Mouse (Mus musculus) thymus, postnatal 36 days (tissue): ENCODE measurements around the gene Olfr1443.
"Not testable (repeated sequence)": the region's sequence is repeated elsewhere in the genome, so short reads cannot be mapped to it uniquely, and the experiment has no call there.

Experiments used
- DNase-seq, 2 experiments: peaks; one replicate each; pipeline ENCODE4 v3.0.0; 2022; ENCODE audit warnings: mixed read lengths in 2 of 2

Gene Olfr1443

GRCm38 (mm10) chr19:12677812-12678211 lies at the start of gene Olfr1443:
Olfr1443 (plus strand) TSS chr19:12678112.
- no peak for DNase-seq

GRCm38 (mm10) chr19:12633176-12633575 lies 44.7 kb upstream of the Olfr1443 start, which contains the start of gene Glyat:
Glyat (plus strand) TSS chr19:12633308.
- no peak for DNase-seq

- DNase-seq, result no peak
These were observed 43.7 kb upstream of the Olfr1443 start for GRCm38 (mm10) chr19:12634259-12634658.

GRCm38 (mm10) chr19:12634963-12635362 lies 42.9 kb upstream of the Olfr1443 start:
- no peak for DNase-seq

- DNase-seq, result no peak
These were observed 41.0 kb upstream of the Olfr1443 start for GRCm38 (mm10) chr19:12636863-12637262.

GRCm38 (mm10) chr19:12638049-12638448 lies 39.9 kb upstream of the Olfr1443 start:
- DNase-seq, result no peak

GRCm38 (mm10) chr19:12649511-12649910 lies 28.4 kb upstream of the Olfr1443 start:
- no peak for DNase-seq

GRCm38 (mm10) chr19:12666156-12666555 lies 11.8 kb upstream of the Olfr1443 start:
- DNase-seq, result no peak

- DNase-seq, result not testable (repeated sequence)
These were observed 9.3 kb upstream of the Olfr1443 start for GRCm38 (mm10) chr19:12668601-12669000.

- DNase-seq, result no peak
These were observed 7.8 kb upstream of the Olfr1443 start, which contains the start of gene Olfr1442 for GRCm38 (mm10) chr19:12670139-12670538. Olfr1442 (plus strand) TSS chr19:12670439.

- no peak for DNase-seq
These were observed 6.9 kb upstream of the Olfr1443 start for GRCm38 (mm10) chr19:12671051-12671450.

- DNase-seq, result no peak
These were observed 6.7 kb downstream of the Olfr1443 start for GRCm38 (mm10) chr19:12684638-12685037.

- DNase-seq, result no peak
These were observed 7.3 kb downstream of the Olfr1443 start for GRCm38 (mm10) chr19:12685231-12685630.

- DNase-seq, result no peak
These were observed 17.7 kb downstream of the Olfr1443 start, which contains the start of gene Keg1 for GRCm38 (mm10) chr19:12695590-12695989. Keg1 (plus strand) TSS chr19:12695786.

- DNase-seq, result no peak
These were observed 18.3 kb downstream of the Olfr1443 start for GRCm38 (mm10) chr19:12696221-12696620.

- DNase-seq, result no peak
These were observed 30.5 kb downstream of the Olfr1443 start for GRCm38 (mm10) chr19:12708458-12708857.

GRCm38 (mm10) chr19:12708986-12709385 lies 31.1 kb downstream of the Olfr1443 start:
- DNase-seq, result no peak

GRCm38 (mm10) chr19:12719189-12719588 lies 41.3 kb downstream of the Olfr1443 start:
- DNase-seq, result no peak

- no peak for DNase-seq
These were observed 42.6 kb downstream of the Olfr1443 start for GRCm38 (mm10) chr19:12720463-12720862.

- not testable (repeated sequence) for DNase-seq
These were observed 43.0 kb downstream of the Olfr1443 start for GRCm38 (mm10) chr19:12720919-12721318.

- DNase-seq, result not testable (repeated sequence)
These were observed 43.7 kb downstream of the Olfr1443 start for GRCm38 (mm10) chr19:12721596-12721995.

GRCm38 (mm10) chr19:12722308-12722707 lies 44.4 kb downstream of the Olfr1443 start:
- peak; percentile 19 to 29 for DNase-seq

- DNase-seq, result no peak
These were observed 47.9 kb downstream of the Olfr1443 start for GRCm38 (mm10) chr19:12725851-12726250.

GRCm38 (mm10) chr19:12731036-12731435 lies 53.1 kb downstream of the Olfr1443 start:
- no peak for DNase-seq

GRCm38 (mm10) chr19:12731950-12732349 lies 54.0 kb downstream of the Olfr1443 start:
- DNase-seq, result no peak
